Mouse (Mus musculus) erythroid progenitor cell, adult 5-6 weeks (primary cell): ENCODE data around the gene Hpse2. TPM values are rescaled to one million over a fixed set of nuclear protein-coding genes. Genes with fewer than 3 reads are reported as not detected.

Experiments
- ATAC-seq: replicated peaks from 2 replicates; pipeline ENCODE4 v1.8.0; 2016; ENCODE audit warnings: moderate number of reproducible peaks, mild to moderate bottlenecking, moderate TSS enrichment, inconsistent platforms; ENCODE audit not compliant: poor library complexity, low FRiP score, severe bottlenecking
- total RNA-seq, 2 experiments: library from RNA; stranded (forward) in 1 of 2; stranded (reverse) in 1 of 2; fragments of 150-400 nt in 1 of 2; fragments of 186-747, 209-891 nt in 1 of 2; gene quantifications; 2 replicates each; pipeline versions ENCODE4 v1.2.3 to v1.2.4; 2015 to 2017; ENCODE audit warnings: low replicate concordance in 2 of 2

Gene Hpse2
- total RNA-seq, 2 experiments from 2014 or later = not detected

DNA sequence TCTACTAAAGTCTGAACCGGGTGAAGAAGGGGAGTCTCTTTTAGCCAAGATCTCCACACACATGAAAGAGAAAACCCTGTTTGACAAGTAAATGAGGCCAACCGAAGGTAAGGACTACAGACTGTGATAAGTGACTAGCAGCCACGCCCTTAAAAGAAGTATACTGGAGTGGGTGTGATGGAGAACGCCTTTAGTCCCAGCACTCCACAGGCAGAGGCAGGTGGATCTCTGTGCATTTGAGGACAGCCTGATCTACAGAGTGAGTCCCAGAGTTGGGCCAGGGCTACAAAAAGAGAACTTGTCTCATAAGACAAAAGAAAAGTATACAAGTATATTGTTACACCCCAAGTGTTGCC, 642.3 kb downstream of the Hpse2 start:
- peak; percentile 64 for ATAC-seq

DNA sequence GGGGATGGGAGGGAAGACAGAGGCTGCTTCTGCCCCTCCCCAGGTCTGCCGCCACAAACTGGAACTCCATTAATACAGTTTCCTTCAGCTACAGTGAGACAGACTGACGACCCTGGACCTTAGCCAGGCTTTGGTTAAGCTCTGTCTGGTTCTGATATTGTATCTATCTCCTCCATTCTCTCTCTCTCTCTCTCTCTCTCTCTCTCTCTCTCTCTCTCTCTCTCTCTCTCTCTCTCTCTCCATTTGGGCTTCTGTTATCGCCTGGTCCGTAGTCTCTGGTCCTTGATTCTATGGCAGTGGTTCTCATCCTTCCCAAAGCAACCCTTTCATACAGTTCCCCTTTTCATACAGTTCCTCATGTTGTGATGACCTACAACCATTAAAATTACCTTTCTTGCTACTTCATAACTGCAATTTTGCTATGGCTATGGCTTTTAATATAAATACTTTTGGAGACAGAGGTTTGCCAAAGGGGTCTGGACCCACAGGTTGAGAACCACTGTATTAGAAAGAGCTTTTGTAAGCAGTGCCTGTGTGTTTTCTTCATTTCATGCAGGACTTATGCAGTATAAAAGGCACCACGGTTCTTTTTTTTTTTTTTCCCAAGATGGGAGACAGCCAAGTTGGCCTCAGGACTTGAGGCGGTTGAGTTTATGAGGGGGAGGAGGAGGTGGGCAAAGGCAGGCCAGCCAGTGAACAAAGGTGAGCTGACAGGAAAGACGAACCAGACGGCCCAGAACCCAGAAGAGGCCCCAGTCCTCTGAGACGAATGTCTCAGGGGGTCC, 642.9 kb downstream of the Hpse2 start:
- ATAC-seq = peak; percentile 50

DNA sequence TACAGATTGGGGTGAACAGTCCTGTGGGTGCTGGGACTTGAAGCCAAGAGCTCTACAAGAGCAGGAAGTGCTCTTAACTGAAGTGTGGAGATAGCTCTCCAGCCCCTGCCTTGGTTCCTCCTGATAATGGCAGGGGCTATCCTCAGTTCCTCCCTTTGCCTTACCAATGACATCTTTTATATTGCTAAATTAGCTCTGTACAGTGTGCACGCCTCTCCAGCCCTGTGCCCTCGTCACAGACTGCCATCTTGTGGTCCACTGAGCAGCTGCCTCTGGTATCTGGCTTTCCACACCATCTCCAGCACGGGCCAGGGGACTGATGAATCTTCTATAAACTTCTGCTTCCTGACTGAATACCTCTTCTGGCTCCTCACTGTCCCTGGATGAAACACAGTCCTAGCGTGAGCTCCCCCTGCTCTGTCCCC, 644.0 kb downstream of the Hpse2 start:
- peak; percentile 71 for ATAC-seq

DNA sequence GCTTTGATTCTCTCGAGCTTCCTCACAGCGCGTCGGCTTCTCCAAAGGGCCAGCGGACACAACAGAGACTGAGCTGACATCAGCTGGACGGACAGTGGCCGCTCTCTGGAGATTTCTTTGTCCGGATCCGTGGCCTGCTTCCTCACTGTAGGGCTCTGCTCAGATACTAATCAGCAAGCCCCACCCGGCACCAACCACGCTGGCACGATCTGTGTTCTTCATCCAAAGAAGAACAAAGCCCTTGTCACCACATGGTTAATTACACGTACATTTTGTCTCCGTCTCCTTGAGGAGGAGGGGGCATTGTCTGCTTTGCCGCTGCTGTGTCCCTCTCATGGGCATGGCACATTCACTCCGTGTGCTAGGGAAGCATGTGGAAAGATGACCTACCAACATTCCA, 644.9 kb downstream of the Hpse2 start:
- ATAC-seq = no peak

DNA sequence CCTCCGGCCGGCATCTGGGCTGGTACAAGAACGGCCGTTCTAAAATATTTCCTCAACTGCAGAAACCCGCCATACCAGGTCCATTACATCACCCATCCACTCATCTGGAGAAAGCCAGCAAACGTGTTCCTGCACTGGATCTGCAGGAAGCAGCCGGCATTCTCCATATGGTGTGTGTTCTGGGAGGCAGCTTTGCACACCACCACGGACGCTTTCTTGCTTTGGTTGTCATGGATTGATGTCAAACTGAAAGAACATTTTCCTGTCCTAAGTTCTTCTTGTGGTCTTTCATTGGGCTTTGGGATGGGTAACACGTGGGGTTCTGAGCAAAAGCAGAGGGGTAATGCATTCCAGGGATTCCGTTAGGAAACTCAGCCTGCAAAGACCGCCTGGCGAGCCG, 646.3 kb downstream of the Hpse2 start:
- ATAC-seq = no peak

DNA sequence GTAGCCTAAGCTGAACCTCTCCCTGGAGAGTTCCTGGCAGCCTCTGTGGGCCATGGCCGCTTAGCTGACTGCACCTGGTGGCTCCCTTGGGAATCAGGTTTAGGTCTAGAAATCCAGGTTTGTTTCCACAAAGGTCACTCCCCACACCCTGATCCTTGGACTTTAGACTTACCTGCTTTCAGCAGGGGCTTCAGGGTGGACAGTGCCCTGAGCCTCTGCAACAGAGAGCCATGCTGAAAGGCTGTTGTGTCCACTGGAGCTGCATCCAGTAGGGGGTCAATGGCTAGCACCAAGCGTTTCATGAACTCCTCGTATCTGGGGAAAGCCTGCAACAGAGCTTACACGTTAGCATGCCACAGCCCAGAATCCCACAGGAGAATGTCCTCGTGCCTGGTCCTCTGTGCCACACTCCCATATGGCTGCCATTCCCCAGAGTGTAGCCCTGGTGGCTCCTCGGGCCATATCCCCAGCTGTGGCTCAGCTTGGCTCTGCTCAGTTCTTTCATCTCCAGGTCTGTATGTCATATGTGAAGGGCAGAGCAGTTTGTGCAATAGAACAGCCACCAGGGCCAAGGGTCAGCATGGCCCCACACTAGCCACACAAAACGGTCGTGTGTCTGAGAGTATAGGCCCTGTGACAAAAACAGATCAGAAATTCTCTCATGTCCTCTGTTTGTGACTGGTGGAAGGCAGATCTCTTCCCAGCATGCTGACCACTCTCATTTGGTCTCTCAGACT, 647.8 kb downstream of the Hpse2 start:
- ATAC-seq = no peak

DNA sequence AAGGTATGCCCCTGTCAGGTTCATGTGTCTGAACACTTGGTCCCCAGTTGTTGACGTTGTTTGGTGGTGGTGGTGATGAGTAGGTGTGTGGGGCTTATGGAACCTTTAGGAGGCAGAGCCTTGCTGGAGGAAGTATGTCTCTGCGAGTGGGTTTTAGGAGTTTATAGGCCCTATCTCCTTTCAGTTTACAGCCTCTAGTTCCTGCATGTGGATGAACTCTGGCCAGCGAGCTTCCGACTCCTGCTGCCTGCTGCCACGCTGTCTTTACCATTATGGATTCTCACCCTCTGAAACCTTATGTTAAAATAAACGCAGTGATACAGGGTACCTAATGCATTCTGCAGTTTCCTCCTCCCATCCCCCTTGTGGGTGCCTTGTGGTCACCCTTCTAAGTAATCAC, 648.4 kb downstream of the Hpse2 start:
- no peak for ATAC-seq

DNA sequence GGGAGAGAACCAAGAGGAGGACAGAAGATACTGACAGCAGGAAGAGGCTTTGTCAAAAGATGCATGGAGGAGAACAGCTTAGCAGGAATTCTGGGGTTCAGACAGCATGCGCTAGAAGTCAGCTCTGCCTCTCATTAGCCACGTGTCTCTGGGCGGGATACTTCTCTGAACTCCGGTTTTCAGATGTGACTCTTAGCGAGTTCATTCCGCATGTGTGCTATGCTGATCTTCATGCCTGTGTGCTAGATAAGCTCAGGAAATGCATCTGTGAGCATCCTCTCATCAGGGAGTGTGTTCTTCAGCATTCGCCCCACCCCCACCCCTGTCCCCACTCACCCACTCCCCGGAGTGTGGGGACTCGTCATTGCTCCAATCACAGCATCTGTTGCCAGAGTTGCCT, 650.4 kb downstream of the Hpse2 start:
- no peak for ATAC-seq

Other genes starting within 250 kb of the Hpse2 start
- gene Cnnm1, start 52.1 kb upstream of the Hpse2 start, total RNA-seq (2015; ENCODE audit: low replicate concordance) = not detected in 2 replicates
- gene Cnnm1, start 52.1 kb upstream of the Hpse2 start, total RNA-seq (2017; ENCODE audit: low replicate concordance) = not detected in 2 replicates
- 6.8 and 9.6 TPM in 2 replicates for gene Got1, start 136.2 kb upstream of the Hpse2 start, total RNA-seq (2015; ENCODE audit: low replicate concordance)
- 6.4 TPM in 1 of 2 replicates, not detected in the other for gene Got1, start 136.2 kb upstream of the Hpse2 start, total RNA-seq (2017; ENCODE audit: low replicate concordance)
- gene Nkx2-3, start 224.0 kb upstream of the Hpse2 start, total RNA-seq (2015; ENCODE audit: low replicate concordance) = 1.3 TPM in 1 of 2 replicates, not detected in the other
- gene Nkx2-3, start 224.0 kb upstream of the Hpse2 start, total RNA-seq (2017; ENCODE audit: low replicate concordance) = not detected in 2 replicates